Mouse (Mus musculus) olfactory bulb, adult 2 months (tissue): ENCODE measurements around the gene Col26a1.

ENCODE experiments used
- CTCF ChIP-seq: fragments of 200-500 bp; IDR thresholded peaks from 2 replicates; pipeline ENCODE4 v1.5.1; 2012; ENCODE audit warnings: low read depth, mild to moderate bottlenecking, low read length, moderate library complexity; ENCODE audit not compliant: insufficient read depth
- POLR2A ChIP-seq: fragments of 200-500 bp; IDR thresholded peaks from 2 replicates; pipeline ENCODE4 v1.6.1; 2012; ENCODE audit warnings: mild to moderate bottlenecking, low read depth, low read length, moderate library complexity; ENCODE audit not compliant: insufficient read depth

GRCm38 (mm10) chr5:136830156-136830555 is 52.9 kb downstream of the Col26a1 start:
- TF ChIP-seq CTCF (no peak), POLR2A (no peak)
